Mouse (Mus musculus): ENCODE results near the gene Crat.

GRCm38 (mm10) chr2:30381377-30381725 lies 34.3 kb downstream of the Crat start:
- TF ChIP-seq CTCF (IDR thresholded peaks at IDR 0.05; ENCODE audit: low read depth) = no peak
- TF ChIP-seq EP300 (IDR thresholded peaks at IDR 0.05; ENCODE audit: low read depth) = peak; percentile 49
